Mouse (Mus musculus): ENCODE results near the gene Cnksr3.

DNA sequence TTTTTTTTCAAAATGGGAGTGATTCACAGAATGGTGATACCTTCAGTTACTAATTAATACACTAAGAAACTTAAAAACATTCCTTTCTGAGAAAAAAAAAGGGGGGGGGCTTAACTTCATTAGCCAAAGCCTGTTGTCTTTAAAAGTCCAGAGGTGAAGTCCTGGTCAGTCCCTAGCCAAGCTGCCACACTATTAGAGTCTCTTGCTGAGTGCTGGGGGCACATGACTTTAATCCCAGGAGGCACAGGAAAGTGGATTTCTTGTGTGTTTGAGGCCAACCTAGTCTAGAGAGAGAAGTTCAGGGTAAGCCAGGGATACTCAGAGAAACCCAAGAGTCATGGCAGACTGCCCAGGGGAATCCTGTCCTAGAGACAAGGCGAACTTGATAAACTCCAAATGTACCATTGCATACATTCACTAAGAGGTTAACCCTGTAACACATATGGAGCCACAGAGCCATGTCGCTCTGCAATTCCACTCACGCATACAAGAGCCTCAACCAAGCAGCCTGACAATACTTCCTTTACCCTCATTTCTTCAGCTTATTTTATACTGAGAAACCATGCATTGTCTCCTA lies 5.6 kb upstream of the Cnksr3 start:
- TF ChIP-seq EP300 (IDR thresholded peaks at IDR 0.05; ENCODE audit: low read depth in 1 of 2, low read length in 2 of 2), result no peak
- TF ChIP-seq TCF12 (IDR thresholded peaks at IDR 0.05; ENCODE audit: low read depth, low read length), result no peak
- TF ChIP-seq ZMIZ1 (IDR thresholded peaks at IDR 0.05; ENCODE audit: low read depth, low read length), result no peak
- no peak for TF ChIP-seq POLR2A (IDR thresholded peaks at IDR 0.05; ENCODE audit: control insufficient read depth in 1 of 2, insufficient read depth in 1 of 2, low read depth in 1 of 2, low read length in 2 of 2, poor library complexity in 1 of 2)
- no peak for TF ChIP-seq MAX (IDR thresholded peaks at IDR 0.05; ENCODE audit: low read length)
- TF ChIP-seq BHLHE40 (IDR thresholded peaks at IDR 0.05; ENCODE audit: borderline replicate concordance, low read depth, low read length), result no peak
- TF ChIP-seq CTCF (IDR thresholded peaks at IDR 0.05 in 2 of 3, conservative IDR thresholded peaks at IDR 0.05 in 1 of 3; ENCODE audit: control insufficient read depth in 1 of 3, insufficient read depth in 1 of 3, low read depth in 2 of 3, low read length in 3 of 3, poor library complexity in 1 of 3, severe bottlenecking in 1 of 3), result no peak
- TF ChIP-seq SIN3A (IDR thresholded peaks at IDR 0.05; ENCODE audit: low read length), result no peak
- no peak for TF ChIP-seq KAT2A (conservative IDR thresholded peaks at IDR 0.05; ENCODE audit: low read depth, low read length)
- no peak for TF ChIP-seq POLR2AphosphoS5 (IDR thresholded peaks at IDR 0.05; ENCODE audit: borderline replicate concordance, low read depth, low read length)

Measured in MEL (cell line).